Mouse (Mus musculus) CH12F3 (cell line): ENCODE results near the gene Ran.

Experiments
- in situ Hi-C: fragments of 300-500 bp; cut with MboI; formaldehyde crosslinking; loops from 2 replicates; pipeline ENCODE4 v1.14.3; 2020; ENCODE audit warnings: low sequenced_read_pairs

Ran gene

DNA sequence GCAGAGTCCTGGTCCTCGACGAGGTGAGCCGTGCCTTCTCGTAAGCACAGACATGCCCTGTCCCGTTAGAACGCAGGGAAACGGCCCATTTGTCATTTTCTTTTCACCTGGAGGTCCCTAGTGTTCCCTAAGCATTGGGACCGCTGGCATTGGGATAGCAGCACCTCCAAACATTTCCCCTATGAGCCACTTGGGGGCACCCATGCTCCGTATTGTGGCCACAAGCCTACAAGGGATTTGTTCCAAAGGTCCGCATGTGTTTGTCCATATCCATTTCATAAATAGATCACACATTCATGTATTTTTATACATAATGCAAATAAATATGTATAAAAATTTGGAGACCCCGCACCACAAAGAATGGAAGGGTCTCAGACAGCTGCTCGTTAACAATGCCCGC lies 41.7 kb downstream of the Ran start:
- in situ Hi-C loops: loop anchor here (5.0 kb wide), 1 partner anchor 526 kb away; no protein-coding TSS in a partner anchor

DNA sequence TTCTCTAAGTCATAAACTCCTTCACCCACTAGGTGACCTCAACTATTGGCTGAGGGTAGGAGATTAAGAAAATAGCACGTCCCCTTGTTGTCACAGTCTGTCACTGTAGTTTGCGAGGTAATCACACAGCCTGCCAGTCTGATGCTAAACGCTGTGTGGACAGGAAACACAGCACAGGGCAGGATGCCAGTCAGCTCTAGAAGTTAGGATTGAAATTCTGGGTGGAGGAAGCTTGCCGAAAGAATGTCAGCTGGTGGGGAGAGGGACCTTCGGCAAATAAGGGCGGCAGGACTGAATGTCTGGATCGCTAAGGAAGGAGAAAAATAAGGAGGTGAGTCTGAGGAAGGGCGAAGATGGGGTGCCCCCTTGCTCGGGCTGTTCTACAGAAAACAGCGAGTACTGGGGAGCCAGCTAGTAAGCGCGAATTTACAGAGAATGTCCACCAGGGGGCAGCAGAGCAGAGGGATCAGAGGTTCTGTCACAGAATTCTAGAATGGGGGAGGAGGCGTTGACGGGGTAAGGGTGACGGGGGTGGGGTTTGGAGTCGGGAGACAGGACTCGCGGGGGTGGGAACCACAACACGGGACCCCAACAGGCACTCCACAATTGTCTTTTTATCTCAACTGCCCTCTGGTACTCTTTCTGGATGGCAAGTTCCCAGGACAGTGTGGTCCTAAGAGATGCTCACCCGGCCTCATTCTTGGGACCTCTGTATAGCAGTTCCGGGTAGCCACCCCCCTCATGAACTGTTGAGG lies 43.3 kb downstream of the Ran start:
- in situ Hi-C loops: loop anchor here (5.0 kb wide), 1 partner anchor 524 kb away; no protein-coding TSS in a partner anchor

DNA sequence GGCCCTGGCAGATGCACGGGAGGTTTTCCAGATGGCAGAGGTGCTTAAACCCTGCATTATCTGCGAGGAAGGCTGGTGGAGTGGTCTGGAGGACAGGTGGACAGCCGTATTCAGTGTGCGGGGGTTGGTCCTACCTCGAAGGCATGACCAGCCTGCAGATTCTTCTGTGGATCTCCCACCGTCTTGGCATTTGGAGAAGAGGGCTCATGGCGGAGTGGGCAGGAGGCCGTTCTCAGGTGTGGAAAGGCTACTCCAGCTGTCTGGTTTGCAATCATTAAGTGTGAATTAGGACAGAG lies 43.9 kb downstream of the Ran start:
- in situ Hi-C loops: loop anchor here (5.0 kb wide), 1 partner anchor 524 kb away; no protein-coding TSS in a partner anchor

DNA sequence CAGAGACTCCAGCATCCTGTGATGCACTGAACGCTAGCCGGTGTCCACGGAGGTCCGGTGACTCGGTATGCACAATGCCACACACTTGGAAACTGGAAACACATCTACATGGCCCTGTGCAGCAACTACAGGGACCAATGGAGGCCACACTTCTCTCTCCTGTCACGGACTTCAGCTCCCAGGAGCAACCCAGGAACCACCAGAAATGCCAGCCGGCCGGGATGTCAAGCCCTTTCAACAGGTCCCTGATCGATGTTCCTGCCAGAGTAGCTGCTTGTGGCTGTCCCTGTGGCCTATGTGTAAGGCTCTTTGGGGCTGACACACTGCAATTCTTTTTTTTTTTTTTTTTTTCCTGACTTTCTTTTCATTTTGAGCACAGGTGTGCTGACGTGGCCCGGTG lies 44.3 kb downstream of the Ran start:
- in situ Hi-C loops: loop anchor here (5.0 kb wide), 1 partner anchor 523 kb away; no protein-coding TSS in a partner anchor

DNA sequence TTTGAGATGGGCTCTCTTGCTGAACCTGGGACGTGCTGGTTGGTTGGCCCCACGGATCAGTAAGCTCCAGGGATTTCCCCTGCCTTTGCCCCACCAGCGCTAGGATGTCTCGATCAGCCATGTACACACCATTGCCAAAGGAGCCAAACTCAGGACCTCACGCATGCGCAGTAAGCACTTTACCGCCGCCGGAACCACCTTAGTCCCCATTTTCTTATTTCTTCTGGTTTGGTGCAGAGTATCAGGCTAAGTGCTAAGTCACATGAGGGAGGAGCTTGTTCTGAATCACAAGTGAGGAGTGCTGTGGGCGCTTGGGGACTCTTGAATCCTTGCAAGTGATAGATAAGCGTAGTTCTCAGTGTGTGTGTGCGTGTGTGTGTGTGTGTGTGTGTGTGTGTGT lies 45.4 kb downstream of the Ran start:
- in situ Hi-C loops: no loop called here

DNA sequence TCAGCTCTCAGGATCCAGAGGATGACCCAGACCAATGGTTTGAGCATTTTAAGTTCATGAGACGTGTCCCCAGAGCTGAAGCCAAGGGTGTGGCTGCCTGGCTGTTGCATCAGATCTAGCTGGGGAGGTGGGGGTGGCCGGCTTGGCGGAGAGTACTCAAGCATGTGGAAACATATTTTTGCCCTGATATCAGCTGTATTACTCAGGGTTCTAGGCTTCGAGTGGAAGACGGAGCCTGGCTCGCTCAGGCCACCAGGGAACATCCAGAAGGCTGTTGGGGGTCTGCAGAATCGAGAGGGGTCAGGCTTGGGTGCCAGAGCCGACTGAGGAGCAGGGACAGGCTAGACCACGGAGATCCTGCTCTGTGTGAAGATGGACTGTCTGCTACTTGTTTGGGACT lies 46.1 kb downstream of the Ran start:
- in situ Hi-C loops: no loop called here

DNA sequence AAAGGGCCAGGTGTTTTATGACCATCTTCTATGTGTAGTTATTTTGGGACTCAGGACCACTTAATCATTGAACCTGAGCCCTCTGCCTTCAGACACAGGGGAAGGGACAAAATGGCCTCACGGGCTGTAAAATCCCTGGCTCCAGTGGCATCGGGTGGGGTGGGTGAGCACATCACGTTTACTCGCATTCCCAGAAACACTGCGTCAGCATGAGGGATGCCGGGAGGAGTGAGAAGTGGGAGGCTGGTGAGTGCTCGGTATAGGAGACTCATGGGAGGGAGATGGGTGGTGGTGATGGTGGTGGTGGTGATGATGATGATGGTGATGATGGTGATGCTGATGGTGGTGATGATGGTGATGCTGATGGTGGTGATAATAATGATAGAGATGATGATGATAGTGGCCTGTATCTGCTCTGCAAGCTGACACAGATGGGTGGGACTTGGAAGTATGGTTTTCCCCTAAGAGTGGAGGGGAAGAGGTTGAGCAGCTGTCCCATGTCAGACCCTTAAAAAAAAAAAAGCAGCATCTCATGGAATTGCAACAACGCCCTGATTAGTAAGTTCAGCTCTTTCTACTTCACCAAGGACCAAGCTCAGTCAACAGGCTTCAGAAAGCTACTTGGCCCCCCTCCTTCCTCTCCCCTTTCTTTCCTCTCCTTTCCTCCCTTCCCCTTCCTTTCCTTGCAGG lies 46.8 kb downstream of the Ran start:
- in situ Hi-C loops: no loop called here

DNA sequence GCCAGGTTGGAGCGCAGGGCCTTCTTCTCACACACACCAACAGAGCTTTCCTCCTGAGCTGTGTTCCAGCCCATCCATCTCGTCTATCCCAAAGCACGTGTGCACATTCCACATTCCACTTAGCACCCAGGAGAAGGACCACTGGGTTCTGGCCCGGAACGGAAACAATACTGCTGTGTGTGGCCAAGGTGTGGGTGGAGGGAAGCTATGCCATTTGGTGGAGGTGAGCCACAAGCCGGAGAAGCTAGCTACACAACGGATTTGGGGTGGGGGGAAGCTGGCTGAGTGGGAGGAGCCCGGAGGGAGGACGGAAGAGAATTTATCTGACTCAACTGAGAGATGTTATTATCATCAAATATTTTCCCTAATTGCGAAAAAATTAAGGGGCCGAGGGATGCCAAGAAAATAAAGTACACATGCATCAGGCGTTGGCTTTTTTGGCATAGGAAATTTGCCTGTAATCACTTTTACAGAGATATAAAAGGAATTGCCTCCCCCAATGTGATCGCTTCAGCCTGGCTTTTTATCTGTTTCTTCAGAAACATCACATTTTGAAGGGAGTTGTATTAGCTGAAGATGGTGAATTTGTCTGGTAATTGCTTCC lies 47.5 kb downstream of the Ran start:
- in situ Hi-C loops: no loop called here

DNA sequence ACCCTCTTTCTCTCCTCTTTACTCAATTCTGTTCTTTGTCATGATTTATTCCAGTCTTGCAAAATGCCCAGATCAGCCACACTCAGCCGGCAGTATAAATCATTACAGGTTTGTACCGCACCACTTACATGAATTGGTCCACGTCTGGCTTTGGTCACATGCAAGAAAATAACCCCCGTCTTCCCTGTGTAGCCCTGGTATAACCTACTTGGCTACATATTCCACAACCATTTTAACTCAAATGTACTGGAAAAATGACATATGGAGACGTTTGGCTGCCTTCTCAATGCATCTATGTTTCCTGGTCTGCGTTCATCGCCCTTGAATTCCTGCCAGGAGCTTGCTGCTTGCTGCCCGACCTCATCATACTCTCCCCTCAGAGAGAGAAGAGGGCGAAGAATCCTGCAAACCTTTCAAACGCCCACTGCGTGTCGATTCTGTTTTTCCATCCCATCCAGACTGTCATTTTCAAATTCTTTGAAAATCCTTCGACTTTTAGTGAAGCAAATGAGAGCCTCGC lies 52.0 kb downstream of the Ran start:
- in situ Hi-C loops: no loop called here

DNA sequence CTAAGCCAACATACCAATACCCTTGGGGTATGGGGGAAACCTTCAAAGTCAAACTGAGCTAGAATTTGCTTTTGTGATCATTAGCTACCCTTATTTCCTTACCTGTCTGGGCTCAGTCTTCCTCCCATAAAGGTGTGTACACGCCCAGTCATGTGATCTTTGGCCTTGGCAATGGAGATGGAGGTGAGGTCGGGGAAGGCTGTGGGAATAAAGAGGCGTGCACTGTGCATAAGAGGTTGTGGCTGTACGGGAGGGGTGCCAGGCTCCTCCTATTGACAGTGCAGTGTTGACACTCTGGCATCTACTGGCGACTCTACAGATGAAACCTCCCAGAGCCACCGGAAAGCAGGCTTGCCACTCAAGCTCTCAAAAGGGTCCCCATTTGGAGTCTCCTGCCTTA lies 53.5 kb downstream of the Ran start:
- in situ Hi-C loops: no loop called here
